Mouse (Mus musculus): ENCODE measurements around the gene Picalm. TPM values are rescaled to one million over a fixed set of nuclear protein-coding genes. Genes with fewer than 3 reads are reported as not detected.

Gene Picalm
- 63.1 and 68.4 TPM in 2 replicates for polyA plus RNA-seq (2012; rRNA removed)

- no peak for DNase-seq (ENCODE audit: low read depth)
Measured at GRCm38 (mm10) chr7:90129732-90130392, at the start of gene Picalm. Gene Picalm (plus strand): TSS chr7:90130213.

GRCm38 (mm10) chr7:90083799-90084198 is 46.2 kb upstream of the Picalm start:
- no peak for DNase-seq (ENCODE audit: low read depth)

GRCm38 (mm10) chr7:90084531-90084930 is 45.5 kb upstream of the Picalm start:
- no peak for DNase-seq (ENCODE audit: low read depth)

GRCm38 (mm10) chr7:90085713-90086112 is 44.3 kb upstream of the Picalm start:
- no peak for DNase-seq (ENCODE audit: low read depth)

GRCm38 (mm10) chr7:90086821-90087220 is 43.2 kb upstream of the Picalm start:
- no peak for DNase-seq (ENCODE audit: low read depth)

- no peak for DNase-seq (ENCODE audit: low read depth)
Measured at GRCm38 (mm10) chr7:90090996-90091395, 39.0 kb upstream of the Picalm start.

GRCm38 (mm10) chr7:90091756-90092155 is 38.3 kb upstream of the Picalm start:
- no peak for DNase-seq (ENCODE audit: low read depth)

- DNase-seq (ENCODE audit: low read depth), result no peak
Measured at GRCm38 (mm10) chr7:90092452-90093450, 37.3 kb upstream of the Picalm start.

- DNase-seq (ENCODE audit: low read depth), result no peak
Measured at GRCm38 (mm10) chr7:90095097-90095496, 34.9 kb upstream of the Picalm start.

- DNase-seq (ENCODE audit: low read depth), result no peak
Measured at GRCm38 (mm10) chr7:90095766-90096372, 34.1 kb upstream of the Picalm start.

- no peak for DNase-seq (ENCODE audit: low read depth)
Measured at GRCm38 (mm10) chr7:90096609-90097008, 33.4 kb upstream of the Picalm start.

- no peak for DNase-seq (ENCODE audit: low read depth)
Measured at GRCm38 (mm10) chr7:90098253-90098652, 31.8 kb upstream of the Picalm start.

- no peak for DNase-seq (ENCODE audit: low read depth)
Measured at GRCm38 (mm10) chr7:90099248-90099647, 30.8 kb upstream of the Picalm start.

- no peak for DNase-seq (ENCODE audit: low read depth)
Measured at GRCm38 (mm10) chr7:90100614-90101160, 29.3 kb upstream of the Picalm start.

- DNase-seq (ENCODE audit: low read depth), result no peak
Measured at GRCm38 (mm10) chr7:90116100-90116499, 13.9 kb upstream of the Picalm start.

- DNase-seq (ENCODE audit: low read depth), result no peak
Measured at GRCm38 (mm10) chr7:90120106-90120505, 9.9 kb upstream of the Picalm start.

- DNase-seq (ENCODE audit: low read depth), result no peak
Measured at GRCm38 (mm10) chr7:90124991-90125390, 5.0 kb upstream of the Picalm start.

GRCm38 (mm10) chr7:90128631-90129200 is 1.3 kb upstream of the Picalm start:
- no peak for DNase-seq (ENCODE audit: low read depth)

GRCm38 (mm10) chr7:90129271-90129731 is 712 bp upstream of the Picalm start:
- DNase-seq (ENCODE audit: low read depth), result no peak

- DNase-seq (ENCODE audit: low read depth), result no peak
Measured at GRCm38 (mm10) chr7:90130501-90131375, 725 bp downstream of the Picalm start.

- no peak for DNase-seq (ENCODE audit: low read depth)
Measured at GRCm38 (mm10) chr7:90131376-90131651, 1.3 kb downstream of the Picalm start.

Data from gonadal fat pad, adult 2 months (tissue).